Mouse (Mus musculus): ENCODE results near the gene Dhx9. TPM values are rescaled to one million over a fixed set of nuclear protein-coding genes. Genes with fewer than 3 reads are reported as not detected.

The Dhx9 gene
- 10 to 100 TPM; 35.4 to 37.4 TPM for polyA plus RNA-seq (2017; shearing (Covaris generic))

GRCm38 (mm10) chr1:153487500-153487879, at the start of gene Dhx9:
TSS of gene Dhx9 (minus strand) at chr1:153487660.

GRCm38 (mm10) chr1:153424770-153425584, 62.5 kb downstream of the Dhx9 start, which contains the start of gene Shcbp1l:
TSS of gene Shcbp1l (plus strand) at chr1:153425162.

Other genes starting within 250 kb of the Dhx9 start
- gene Lamc1, start 154.9 kb downstream of the Dhx9 start, polyA plus RNA-seq (2017; shearing (Covaris generic)): 10 to 100 TPM in 1 of 2 experiments, 1 to 10 TPM in 1; 6.2 to 18.0 TPM
- 1 to 10 TPM in 1 of 2 experiments, under 1 TPM in 1; 0.24 to 1.9 TPM for gene Shcbp1l, start 62.5 kb downstream of the Dhx9 start, polyA plus RNA-seq (2017; shearing (Covaris generic))
- gene Npl, start 62.4 kb upstream of the Dhx9 start, polyA plus RNA-seq (2017; shearing (Covaris generic)): under 1 TPM in 1 of 2 experiments, not detected in 1; 0.45 TPM
- gene Rgs8, start 165.4 kb upstream of the Dhx9 start, polyA plus RNA-seq (2017; shearing (Covaris generic)): under 1 TPM; 0.19 to 0.72 TPM